Mouse (Mus musculus) layer of hippocampus, adult 18-20 months (tissue): ENCODE results near the gene Slco1a5. TPM values are rescaled to one million over a fixed set of nuclear protein-coding genes. Genes with fewer than 3 reads are reported as not detected.
"Not testable (repeated sequence)": the region's sequence is repeated elsewhere in the genome, so short reads cannot be mapped to it uniquely, and the experiment has no call there.

ENCODE experiments used
- DNase-seq, 2 experiments: peaks; one replicate each; pipeline ENCODE4 v3.0.0; 2022; ENCODE audit warnings: low spot score in 2 of 2
- total RNA-seq, 2 experiments: library from RNA; stranded (reverse); gene quantifications; 2 replicates each; pipeline ENCODE4 v1.2.3; 2021

Gene Slco1a5
- total RNA-seq, 2 experiments from 2014 or later, result not detected

GRCm38 (mm10) chr6:142298098-142298497 is 24.7 kb downstream of the Slco1a5 start, which contains the start of gene Iapp:
Gene Iapp, plus strand, starts transcription at chr6:142298423.
- DNase-seq, result no peak

DNA sequence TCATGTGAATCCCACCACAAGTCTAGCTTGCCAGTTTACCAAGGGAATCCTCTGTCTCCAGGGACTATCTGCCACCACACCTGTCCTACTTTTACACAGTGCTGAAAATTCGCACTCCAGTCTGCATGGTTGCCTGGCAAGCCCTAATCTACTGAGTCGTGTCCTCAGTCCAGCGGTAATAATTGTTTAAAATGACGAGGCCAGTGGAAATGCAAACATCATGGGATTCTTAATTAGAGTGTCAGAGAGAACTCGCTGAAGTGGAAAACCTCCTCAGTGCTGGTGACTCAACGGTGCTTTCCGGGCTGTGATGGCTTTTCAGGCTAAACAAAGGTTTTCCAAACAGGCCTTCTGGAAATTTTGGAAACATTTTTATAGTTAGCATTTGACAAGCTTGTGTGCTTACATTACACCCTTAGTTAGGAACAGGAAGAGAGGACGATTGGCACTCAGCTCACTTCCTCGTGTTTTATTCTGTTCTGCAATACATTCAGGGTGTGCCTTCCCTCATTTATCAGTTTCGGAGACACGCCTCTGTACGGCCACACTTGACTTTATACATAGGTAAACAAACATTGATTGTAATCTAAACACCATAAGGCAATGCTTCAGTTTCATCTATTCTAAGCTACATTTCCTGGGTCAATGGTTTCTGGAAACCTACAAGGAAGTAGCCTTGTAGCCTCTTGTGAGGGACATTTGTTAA is 33.2 kb downstream of the Slco1a5 start:
- no peak for DNase-seq

DNA sequence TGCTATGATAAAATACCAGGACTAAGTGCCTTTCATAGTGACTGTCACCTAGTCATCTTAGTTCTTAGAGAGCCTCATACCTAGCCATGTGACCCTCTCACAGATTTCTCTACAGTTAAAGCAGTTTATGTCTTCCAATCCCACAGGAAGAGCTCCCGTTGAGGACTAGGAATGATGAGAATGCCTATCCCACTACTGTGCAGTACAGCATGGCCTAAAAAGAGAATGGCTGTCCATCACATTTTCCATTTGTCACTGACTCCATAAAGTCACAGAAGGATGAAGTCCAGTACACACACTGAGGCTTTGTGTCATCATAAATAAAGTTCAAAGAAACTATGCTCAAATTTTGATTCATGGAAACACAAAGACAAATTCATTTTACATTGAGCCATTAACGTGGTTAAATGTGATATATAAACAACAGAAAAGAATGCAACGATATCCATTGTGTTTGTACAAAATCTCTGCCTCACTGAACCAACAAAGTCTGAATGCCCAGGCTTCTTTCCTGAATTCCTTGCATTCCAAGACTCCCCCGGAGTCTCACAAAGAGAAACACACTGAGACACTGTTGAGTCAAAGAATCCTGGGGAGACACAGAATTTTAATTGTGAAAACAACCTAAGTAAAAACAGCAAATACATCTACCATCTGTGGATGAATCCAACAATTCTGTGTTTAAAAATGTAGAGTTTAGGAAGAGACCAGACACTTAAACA is 46.9 kb downstream of the Slco1a5 start:
- DNase-seq, result no peak

GRCm38 (mm10) chr6:142250738-142251307 is 72.0 kb downstream of the Slco1a5 start:
- DNase-seq, result not testable (repeated sequence)

DNA sequence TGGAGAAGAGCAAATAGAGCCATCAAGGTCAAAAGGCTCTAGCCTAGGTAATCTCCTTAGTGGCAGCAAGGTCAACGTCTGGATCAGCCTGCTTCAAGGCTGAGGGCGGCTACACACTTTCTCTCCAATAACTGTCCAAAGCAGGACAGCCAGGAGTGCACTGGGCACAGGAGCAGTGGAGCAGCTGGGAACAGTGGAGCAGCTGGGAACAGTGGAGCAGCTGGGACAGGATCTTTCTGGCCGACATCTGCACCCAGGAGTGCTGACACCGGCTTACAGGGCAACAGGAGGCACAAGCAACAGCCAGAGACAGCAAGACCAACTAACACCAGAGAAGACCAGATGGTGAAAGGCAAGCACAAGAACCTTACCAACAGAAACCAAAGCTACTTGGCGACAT is 77.7 kb downstream of the Slco1a5 start:
- no peak for DNase-seq

GRCm38 (mm10) chr6:142239468-142239867 is 83.3 kb downstream of the Slco1a5 start:
- DNase-seq, result no peak

- DNase-seq, result no peak
Observed at GRCm38 (mm10) chr6:142220138-142220537, 102.6 kb downstream of the Slco1a5 start.

DNA sequence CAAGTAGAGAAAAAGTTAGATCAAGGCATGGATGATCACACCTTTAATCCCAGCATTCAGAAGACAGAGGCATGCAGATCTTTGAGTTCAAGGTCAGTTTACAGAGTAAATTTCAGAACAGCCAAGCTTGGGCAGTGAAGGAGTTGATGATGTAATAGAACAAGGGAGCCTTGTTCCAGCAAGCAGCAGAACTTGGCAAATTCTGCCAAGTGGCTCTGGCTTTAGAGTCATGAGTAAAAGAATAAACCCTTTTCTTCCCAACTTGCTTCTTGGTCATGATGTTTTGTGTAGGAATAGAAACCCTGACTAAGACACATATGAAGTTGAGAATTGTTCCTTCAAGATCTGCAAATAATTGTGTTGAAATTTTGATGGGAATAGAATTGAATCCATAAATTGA is 111.0 kb downstream of the Slco1a5 start:
- DNase-seq, result no peak

GRCm38 (mm10) chr6:142209749-142210148 is 113.0 kb downstream of the Slco1a5 start:
- no peak for DNase-seq

DNA sequence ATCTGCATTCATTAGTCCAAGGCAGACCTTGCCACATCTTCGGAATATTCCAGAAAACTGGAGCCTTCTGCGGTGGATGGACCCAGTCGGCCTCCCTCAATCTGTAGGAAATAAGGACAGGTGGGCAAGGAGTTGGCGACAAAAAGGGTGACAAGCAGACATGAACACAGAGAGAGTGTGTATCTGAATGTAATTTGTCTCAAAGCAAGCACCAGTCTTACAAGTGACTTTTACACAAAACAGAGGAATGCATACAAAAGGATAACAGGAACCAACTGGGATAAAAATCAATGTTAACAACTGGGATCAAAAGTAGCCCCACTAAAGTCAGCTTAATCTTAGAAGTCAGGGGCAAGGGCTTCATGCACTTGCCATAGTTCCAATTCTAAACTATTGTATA is 114.4 kb downstream of the Slco1a5 start, which contains the start of gene Slco1a6:
Gene Slco1a6, minus strand, starts transcription at position 101 of the 400 bp plus-strand sequence.
- no peak for DNase-seq

- no peak for DNase-seq
Observed at GRCm38 (mm10) chr6:142200524-142200923, 122.3 kb downstream of the Slco1a5 start.

DNA sequence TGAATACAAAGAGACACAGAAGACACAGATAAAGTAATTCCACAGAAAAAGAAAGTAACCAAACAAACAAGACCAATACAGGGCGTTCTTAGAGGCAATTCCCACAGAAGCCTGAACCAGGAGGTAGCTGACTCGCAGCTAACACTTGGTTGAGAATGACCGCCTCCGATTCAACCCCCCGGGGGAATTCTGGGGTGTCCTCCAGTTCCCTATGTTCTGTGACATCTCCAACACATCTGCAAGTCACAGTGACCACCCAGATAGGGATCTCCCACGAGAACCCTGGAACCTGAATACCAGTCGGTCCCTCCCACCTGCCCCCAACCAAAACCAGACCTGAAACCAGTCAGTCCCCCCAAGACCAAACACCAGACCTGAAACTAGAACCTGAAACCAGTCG is 128.5 kb downstream of the Slco1a5 start:
- DNase-seq, result no peak

DNA sequence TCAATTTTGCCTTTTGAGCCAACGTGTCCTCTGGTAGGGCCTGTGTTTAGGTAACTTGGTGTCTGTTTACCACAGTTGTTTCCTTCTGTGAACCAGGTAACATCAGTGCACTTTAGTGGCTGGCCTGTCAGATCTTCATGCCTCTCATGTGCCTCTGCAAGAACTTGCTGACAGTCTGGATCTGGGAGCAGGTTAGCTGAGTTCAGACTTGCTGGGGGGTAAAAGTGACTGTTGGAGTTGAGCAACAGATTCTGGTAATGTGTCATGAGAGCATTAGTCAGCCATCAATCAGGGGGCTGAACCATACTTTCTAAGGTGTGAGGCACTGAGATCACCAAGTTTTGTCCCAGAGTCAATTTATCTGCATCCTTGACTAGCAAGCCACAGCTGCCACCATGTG is 130.8 kb downstream of the Slco1a5 start:
- DNase-seq, result no peak

GRCm38 (mm10) chr6:142187426-142187825 is 135.4 kb downstream of the Slco1a5 start:
- no peak for DNase-seq

DNA sequence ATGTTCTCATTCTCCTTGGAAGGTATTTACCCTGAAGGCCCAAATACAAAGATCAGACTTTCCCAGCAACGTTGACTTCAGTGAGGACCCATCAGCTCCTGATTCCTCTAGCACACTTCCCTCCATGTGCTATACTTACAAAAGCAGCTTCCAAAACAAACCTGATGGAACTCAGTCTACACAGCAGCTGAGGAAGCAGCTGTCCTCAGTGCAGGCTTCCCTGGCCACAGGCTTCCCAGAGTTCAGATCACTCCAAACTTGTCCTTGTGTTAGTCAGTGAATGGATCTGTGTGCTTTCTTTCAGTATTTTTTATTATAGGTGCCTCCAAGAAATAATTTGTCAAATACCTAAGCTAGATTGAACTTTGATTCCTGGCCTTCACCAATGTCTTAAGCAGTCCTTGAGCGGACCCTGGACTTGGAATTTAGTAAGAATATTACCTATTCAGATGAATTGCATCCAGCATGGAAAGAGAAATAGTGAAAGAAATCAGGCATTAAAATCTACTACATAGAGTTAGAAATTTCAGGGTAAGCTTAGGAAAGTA is 136.8 kb downstream of the Slco1a5 start:
- no peak for DNase-seq

Other genes with a start within 250 kb of the Slco1a5 start
- not detected for gene Slco1a6, start 114.5 kb downstream of the Slco1a5 start, total RNA-seq
- not detected for gene Iapp, start 24.6 kb downstream of the Slco1a5 start, total RNA-seq
- 10 to 100 TPM; 13.2 to 14.4 TPM for gene Pyroxd1, start 22.7 kb upstream of the Slco1a5 start, total RNA-seq
- 10 to 100 TPM; 22.9 to 28.0 TPM for gene Recql, start 64.1 kb upstream of the Slco1a5 start, total RNA-seq
- 10 to 100 TPM; 32.1 to 32.8 TPM for gene Golt1b, start 64.2 kb upstream of the Slco1a5 start, total RNA-seq
- gene Spx, start 90.5 kb upstream of the Slco1a5 start, total RNA-seq, result 1 to 10 TPM in 1 of 2 experiments, under 1 TPM in 1; 0.94 to 2.0 TPM
- under 1 TPM; 0.12 to 0.28 TPM for gene Gys2, start 150.1 kb upstream of the Slco1a5 start, total RNA-seq
- gene Ldhb, start 185.0 kb upstream of the Slco1a5 start, total RNA-seq, result 100 to 1,000 TPM; 589 to 628 TPM
- 1 to 10 TPM; 1.6 to 2.2 TPM for gene Kcnj8, start 248.6 kb upstream of the Slco1a5 start, total RNA-seq